Mouse (Mus musculus) liver, embryonic 16.5 days (tissue): ENCODE results near the gene Xntrpc. TPM values are rescaled to one million over a fixed set of nuclear protein-coding genes. Genes with fewer than 3 reads are reported as not detected.

ENCODE experiments used
- ATAC-seq: fragments of 200-750 bp; cut with Nextera tagmentation; 2 replicates; pipeline ENCODE4 v1.8.0; 2017; ENCODE audit warnings: low read depth, mild to moderate bottlenecking, moderate number of reproducible peaks, moderate library complexity
- H3K27ac ChIP-seq: fragments of 300-500 bp; sonication (generic); 2 replicates; pipeline ENCODE4 v1.5.1; 2014; ENCODE audit warnings: mild to moderate bottlenecking, low read length
- H3K27me3 ChIP-seq: fragments of 300-500 bp; sonication (generic); 2 replicates; pipeline ENCODE4 v1.6.1; 2014; ENCODE audit warnings: low read depth, low read length, mixed read lengths; ENCODE audit not compliant: control insufficient read depth, insufficient read depth
- H3K36me3 ChIP-seq: fragments of 300-500 bp; sonication (generic); 2 replicates; pipeline ENCODE4 v1.6.1; 2014; ENCODE audit warnings: mild to moderate bottlenecking; ENCODE audit not compliant: control insufficient read depth, insufficient read depth
- H3K4me1 ChIP-seq: fragments of 300-500 bp; sonication (generic); 2 replicates; pipeline ENCODE4 v1.6.1; 2014; ENCODE audit warnings: low read depth, low read length, mixed read lengths; ENCODE audit not compliant: control insufficient read depth
- H3K4me2 ChIP-seq: fragments of 300-500 bp; sonication (generic); 2 replicates; pipeline ENCODE4 v1.6.1; 2014; ENCODE audit warnings: low read depth, low read length, mixed read lengths
- H3K4me3 ChIP-seq: fragments of 300-500 bp; sonication (generic); 2 replicates; pipeline ENCODE4 v1.5.1; 2014; ENCODE audit warnings: low read depth, mild to moderate bottlenecking, low read length
- H3K9ac ChIP-seq: fragments of 300-500 bp; sonication (generic); 2 replicates; pipeline ENCODE4 v1.6.1; 2014; ENCODE audit warnings: low read depth, low read length
- H3K9me3 ChIP-seq: fragments of 300-500 bp; sonication (generic); replicated peaks from 2 replicates; pipeline ENCODE4 v1.6.1; 2016; ENCODE audit warnings: low read length; ENCODE audit not compliant: control insufficient read depth
- WGBS: fragments of 180-500 bp; shearing (Covaris S2); extraction: QIAGEN DNeasy Blood & Tissue Kit; methylation state at CpG from one replicate; pipeline ENCODE4 v1.1.7; 2014; ENCODE audit not compliant: insufficient replicate concordance; 5-methylcytosine and 5-hydroxymethylcytosine counted together
- polyA plus RNA-seq: library from polyadenylated mRNA; unstranded; fragments of >200 nt; fragmentation: Nextera tagmentation; extraction: Ambion mirVana; gene quantifications from 2 replicates; pipeline ENCODE4 v1.2.1, GENCODE M21; 2015

Xntrpc gene
- polyA plus RNA-seq, 1 experiment from 2014 or later: 0.33 TPM

DNA sequence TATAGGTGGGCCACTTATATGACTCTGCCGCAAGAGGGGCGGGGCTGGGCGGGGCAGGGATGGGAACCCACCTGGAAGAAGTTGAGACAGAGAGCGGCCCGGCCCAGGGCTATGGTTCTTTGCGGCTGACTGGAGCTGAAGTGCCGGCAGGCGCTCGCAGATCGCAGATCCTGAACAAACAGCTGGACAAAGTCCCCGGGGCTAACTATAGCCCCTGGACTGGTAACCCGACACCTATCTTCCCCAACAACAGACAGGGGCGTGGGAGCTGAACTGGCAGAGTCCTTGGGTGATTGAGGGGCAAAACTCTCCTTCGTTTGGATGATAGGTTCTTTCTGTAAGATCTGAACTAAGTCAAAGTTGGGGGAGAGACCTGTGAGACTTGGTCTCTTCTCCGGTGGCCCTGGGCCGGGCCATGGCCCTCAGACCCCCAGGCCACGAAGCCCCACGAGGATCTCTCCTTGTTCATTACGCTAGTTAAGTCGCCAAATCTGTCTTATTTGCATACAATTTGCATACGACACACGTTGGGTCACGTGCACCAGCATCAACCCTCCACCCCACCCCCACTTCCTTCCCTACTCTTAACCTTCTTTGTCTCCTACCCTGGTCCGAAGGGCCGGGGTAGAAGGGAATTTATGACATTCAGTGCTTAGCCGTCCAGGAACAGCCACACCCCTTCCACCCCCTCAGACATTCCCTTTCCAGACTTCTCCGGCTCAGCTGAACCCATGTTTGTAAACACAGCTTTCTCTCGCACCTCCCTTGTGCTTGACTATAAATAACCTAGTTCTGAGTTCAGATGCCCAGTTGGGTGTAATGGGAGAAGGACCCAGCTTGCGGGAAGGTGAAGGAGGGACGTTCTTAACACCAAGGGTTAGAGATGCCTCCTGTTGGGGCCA is 34.5 kb downstream of the Xntrpc start:
- H3K4me1 ChIP-seq: peaks cover 22% of the 10 kb centered on the region
- H3K36me3 ChIP-seq: no peaks in the 10 kb centered on the region
- no peak overlapping the region for H3K27ac ChIP-seq
- H3K9ac ChIP-seq: no peak overlapping the region
- H3K9me3 ChIP-seq: no peaks in the 10 kb centered on the region
- peak overlapping the region; percentile 80 for H3K4me2 ChIP-seq
- H3K4me3 ChIP-seq: peak overlapping the region; percentile 50
- WGBS: 6% methylated on average over 30 of the region's 30 CpGs
- H3K27me3 ChIP-seq: no peaks in the 10 kb centered on the region
- peak; percentile 52 for ATAC-seq

DNA sequence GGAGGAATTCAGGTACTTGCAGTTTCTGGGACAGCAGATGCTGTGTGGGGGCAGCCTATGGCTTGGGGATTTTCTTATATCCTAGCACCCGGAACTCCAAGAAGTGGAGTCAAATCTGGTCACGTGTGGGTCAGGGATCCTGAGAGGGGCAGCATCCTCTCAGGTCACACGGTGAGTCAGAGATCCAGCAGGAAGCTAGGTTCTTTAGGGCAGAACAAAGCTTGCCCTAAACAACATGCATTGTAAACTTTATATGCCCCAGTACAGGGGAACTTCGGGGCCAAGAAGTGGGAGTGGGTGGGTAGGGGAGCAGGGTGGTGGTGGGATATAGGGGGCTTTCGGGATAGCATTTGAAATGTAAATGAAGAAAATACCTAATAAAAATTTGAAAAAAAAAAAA is 35.4 kb downstream of the Xntrpc start:
- Histone ChIP-seq H3K36me3 (no peaks in the 10 kb centered on the region), H3K9me3 (no peaks in the 10 kb centered on the region), H3K4me2 (no peak overlapping the region), H3K4me1 (peaks cover 22% of the 10 kb centered on the region), H3K27me3 (no peaks in the 10 kb centered on the region), H3K27ac (no peak overlapping the region), H3K4me3 (no peak overlapping the region), H3K9ac (no peak overlapping the region)
- WGBS: 58% methylated on average over 5 of the region's 5 CpGs
- no peak for ATAC-seq

DNA sequence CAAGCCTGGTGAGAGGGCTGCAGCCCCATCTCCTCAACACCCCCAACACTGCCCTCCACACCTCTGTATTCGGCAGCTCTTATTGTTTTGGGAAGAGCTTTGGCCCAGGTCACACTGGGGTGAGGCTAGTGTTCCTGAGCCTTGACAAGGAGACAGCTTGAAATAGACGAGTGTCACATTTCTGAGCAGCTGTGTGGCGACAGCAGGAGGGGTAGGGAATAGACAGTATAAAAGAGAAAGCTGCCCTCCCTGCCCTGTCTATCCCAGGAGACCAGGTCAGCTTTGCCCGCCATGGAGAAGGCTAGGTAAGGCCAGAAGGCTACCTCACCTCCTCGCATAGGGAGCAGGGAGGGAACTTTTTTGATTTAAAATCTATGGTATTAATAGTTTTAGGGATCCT is 36.0 kb downstream of the Xntrpc start, which contains the start of gene Art1:
TSS of gene Art1 (plus strand) at position 257 of the 400 bp plus-strand sequence.
- H3K4me1 ChIP-seq: peaks cover 22% of the 10 kb centered on the region
- no peak within 1 kb of the TSS for H3K4me2 ChIP-seq
- 71% methylated on average over 5 of the region's 5 CpGs for WGBS
- H3K4me3 ChIP-seq: no peak within 1 kb of the TSS
- no peaks in the 10 kb centered on the region for H3K9me3 ChIP-seq
- no peak within 1 kb of the TSS for H3K27ac ChIP-seq
- ATAC-seq: no peak
- no peaks in the 10 kb centered on the region for H3K27me3 ChIP-seq
- no peaks in the 10 kb centered on the region for H3K36me3 ChIP-seq
- no peak within 1 kb of the TSS for H3K9ac ChIP-seq

DNA sequence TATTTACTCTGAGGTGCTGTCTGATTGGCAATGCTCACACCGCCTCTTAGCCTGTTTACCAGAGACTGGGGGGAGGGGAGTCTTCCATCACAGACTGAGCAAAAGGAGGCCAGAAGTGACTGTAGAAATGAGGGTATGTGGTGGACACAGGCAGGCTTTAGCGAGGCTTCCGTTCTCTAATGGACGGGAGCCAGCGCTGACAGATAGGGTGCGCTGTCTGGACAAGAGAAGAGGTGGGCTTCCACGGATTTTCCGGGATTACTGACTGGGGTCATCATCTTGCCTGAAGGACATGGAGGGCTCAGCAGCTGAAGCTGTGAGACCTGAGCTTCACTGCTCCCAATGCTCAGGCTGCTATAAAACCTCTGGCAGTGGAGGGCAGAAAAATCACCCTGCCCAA is 36.7 kb downstream of the Xntrpc start:
- H3K27me3 ChIP-seq: no peaks in the 10 kb centered on the region
- no peak overlapping the region for H3K27ac ChIP-seq
- 69% methylated on average over 8 of the region's 8 CpGs for WGBS
- peaks cover 22% of the 10 kb centered on the region for H3K4me1 ChIP-seq
- H3K36me3 ChIP-seq: no peaks in the 10 kb centered on the region
- H3K4me2 ChIP-seq: no peak overlapping the region
- H3K9ac ChIP-seq: no peak overlapping the region
- no peak for ATAC-seq
- no peak overlapping the region for H3K4me3 ChIP-seq
- H3K9me3 ChIP-seq: no peaks in the 10 kb centered on the region

DNA sequence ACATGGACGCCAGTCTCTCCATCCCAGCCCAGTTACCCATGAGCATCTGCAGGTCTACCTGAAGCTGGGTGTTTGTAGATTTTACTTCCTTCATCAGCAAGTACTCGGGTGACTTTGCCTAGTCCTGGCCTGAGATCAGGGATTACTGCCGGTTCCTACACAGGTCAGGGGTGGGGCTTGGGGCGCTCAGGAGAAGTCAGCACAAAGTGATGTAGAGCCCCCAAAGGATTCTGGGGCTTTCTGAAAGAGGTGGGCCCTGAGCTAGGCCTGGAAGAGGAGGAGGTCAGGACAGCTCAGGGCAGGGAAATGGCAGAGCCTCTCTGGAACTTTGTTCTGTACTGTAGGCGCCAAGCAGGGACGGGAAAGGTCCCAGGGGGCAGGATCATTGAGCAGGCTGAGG is 37.2 kb downstream of the Xntrpc start:
- no peak overlapping the region for H3K9ac ChIP-seq
- H3K36me3 ChIP-seq: no peaks in the 10 kb centered on the region
- H3K4me3 ChIP-seq: no peak overlapping the region
- H3K4me2 ChIP-seq: no peak overlapping the region
- H3K27ac ChIP-seq: no peak overlapping the region
- H3K9me3 ChIP-seq: no peaks in the 10 kb centered on the region
- H3K27me3 ChIP-seq: no peaks in the 10 kb centered on the region
- 47% methylated on average over 6 of the region's 6 CpGs for WGBS
- peaks cover 22% of the 10 kb centered on the region for H3K4me1 ChIP-seq
- no peak for ATAC-seq

DNA sequence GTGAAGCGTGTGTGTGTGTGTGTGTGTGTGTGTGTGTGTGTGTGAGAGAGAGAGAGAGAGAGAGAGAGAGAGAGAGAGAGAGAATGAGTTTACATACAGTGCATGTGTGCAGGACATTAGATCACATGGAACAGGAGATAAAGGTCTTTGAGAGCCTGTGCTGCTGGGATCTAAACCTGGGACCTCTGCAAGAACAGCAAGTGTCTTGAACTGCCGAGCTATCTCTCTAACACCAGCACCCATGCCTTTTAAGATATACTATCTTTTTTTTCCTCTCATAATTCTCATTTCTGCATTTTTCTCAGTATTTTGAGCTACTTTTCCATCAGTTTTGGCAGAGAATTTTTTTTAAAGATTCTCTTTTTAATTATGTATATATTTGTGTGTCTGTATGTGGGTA is 38.0 kb downstream of the Xntrpc start:
- 20% methylated on average over 2 of the region's 2 CpGs for WGBS
- Histone ChIP-seq H3K9me3 (no peaks in the 10 kb centered on the region), H3K4me1 (peaks cover 22% of the 10 kb centered on the region), H3K27me3 (no peaks in the 10 kb centered on the region), H3K4me2 (no peak overlapping the region), H3K36me3 (no peaks in the 10 kb centered on the region), H3K9ac (no peak overlapping the region), H3K4me3 (no peak overlapping the region), H3K27ac (no peak overlapping the region)
- ATAC-seq: peak; percentile 59

DNA sequence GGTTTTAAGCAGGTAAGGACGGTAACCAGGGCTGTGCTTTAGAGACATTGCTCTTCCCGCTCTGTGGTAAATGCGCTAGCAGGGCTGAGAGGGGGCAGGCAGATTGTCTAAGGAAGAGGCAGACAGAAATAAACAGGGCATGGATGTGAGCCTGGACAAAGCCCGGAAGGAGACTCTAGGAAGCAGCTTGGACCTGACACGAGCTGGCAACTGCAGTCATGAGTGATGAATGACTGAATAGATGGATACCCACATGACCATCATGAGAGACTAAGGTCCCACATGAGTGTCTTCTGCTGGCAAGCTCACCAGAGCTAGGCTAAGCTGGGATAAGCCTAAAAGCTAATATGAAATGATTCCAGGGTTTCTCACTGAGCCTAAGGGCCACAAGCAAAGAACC is 38.6 kb downstream of the Xntrpc start:
- Histone ChIP-seq H3K27ac (no peak overlapping the region), H3K9me3 (no peaks in the 10 kb centered on the region), H3K4me1 (peaks cover 22% of the 10 kb centered on the region), H3K36me3 (no peaks in the 10 kb centered on the region), H3K4me3 (no peak overlapping the region), H3K9ac (no peak overlapping the region), H3K27me3 (no peaks in the 10 kb centered on the region), H3K4me2 (no peak overlapping the region)
- 51% methylated on average over 5 of the region's 5 CpGs for WGBS
- ATAC-seq: no peak

DNA sequence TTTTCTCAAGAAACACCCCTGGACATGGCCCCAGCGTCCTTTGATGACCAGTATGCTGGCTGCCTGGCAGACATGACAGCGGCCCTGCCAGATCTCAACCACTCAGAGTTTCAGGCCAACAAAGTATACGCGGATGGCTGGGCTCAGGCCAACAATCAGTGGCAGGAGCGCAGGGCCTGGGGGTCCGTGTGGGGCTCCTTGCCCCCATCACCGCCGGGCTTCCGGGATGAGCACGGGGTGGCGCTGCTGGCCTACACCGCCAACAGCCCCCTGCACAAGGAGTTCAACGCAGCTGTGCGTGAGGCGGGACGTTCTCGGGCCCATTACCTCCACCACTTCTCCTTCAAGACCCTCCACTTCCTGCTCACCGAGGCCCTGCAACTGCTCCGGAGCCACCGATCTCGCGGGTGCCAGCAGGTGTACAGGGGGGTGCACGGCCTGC is 41.2 kb downstream of the Xntrpc start:
- H3K27me3 ChIP-seq: no peaks in the 10 kb centered on the region
- no peaks in the 10 kb centered on the region for H3K9me3 ChIP-seq
- ATAC-seq: no peak
- WGBS: 21% methylated on average over 23 of the region's 23 CpGs
- no peaks in the 10 kb centered on the region for H3K36me3 ChIP-seq
- peaks cover 8% of the 10 kb centered on the region for H3K4me1 ChIP-seq
- peak overlapping the region; percentile 48 for H3K4me2 ChIP-seq
- no peak overlapping the region for H3K27ac ChIP-seq
- peak overlapping the region; percentile 22 for H3K4me3 ChIP-seq
- H3K9ac ChIP-seq: peak overlapping the region; percentile 18; the same call in 1 of the 2 replicates

DNA sequence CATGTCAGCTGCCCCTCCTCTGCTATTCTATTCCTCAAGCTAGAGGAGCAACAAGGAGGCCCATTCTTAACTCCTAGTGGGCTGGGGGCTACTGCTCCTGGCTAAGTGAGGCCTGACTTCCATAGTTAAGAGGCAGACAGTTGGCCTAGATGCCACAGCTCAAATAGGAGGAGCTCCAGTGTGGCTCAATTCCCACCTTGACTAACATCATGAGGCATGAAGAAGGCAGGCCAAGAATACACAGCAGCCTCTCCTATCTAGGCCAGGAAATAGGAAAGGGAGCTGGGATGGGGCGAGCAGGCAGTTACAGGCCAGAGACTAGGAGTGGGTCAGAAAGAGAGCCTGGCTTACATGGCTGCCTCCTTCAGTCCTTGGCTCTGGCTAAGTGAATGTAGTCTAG is 42.7 kb downstream of the Xntrpc start:
- Histone ChIP-seq H3K9me3 (no peaks in the 10 kb centered on the region), H3K9ac (no peak overlapping the region), H3K27me3 (no peaks in the 10 kb centered on the region), H3K27ac (no peak overlapping the region), H3K4me1 (peaks cover under 1% of the 10 kb centered on the region), H3K4me3 (no peak overlapping the region), H3K36me3 (no peaks in the 10 kb centered on the region), H3K4me2 (no peak overlapping the region)
- 65% methylated on average over 1 of the region's 1 CpGs for WGBS
- no peak for ATAC-seq
